Mouse (Mus musculus): Measurements from ENCODE around the gene Vbp1. TPM values are rescaled to one million over a fixed set of nuclear protein-coding genes. Genes with fewer than 3 reads are reported as not detected.

Vbp1 gene
- polyA plus RNA-seq (2012; ENCODE audit: low replicate concordance): 1.4 and 3.6 TPM in 2 replicates

GRCm38 (mm10) chrX:75514179-75514972, at the start of gene Vbp1:
Gene Vbp1 (plus strand): TSS chrX:75514299.

GRCm38 (mm10) chrX:75577582-75578324, 63.7 kb downstream of the Vbp1 start, which contains the start of gene Rab39b:
Gene Rab39b (minus strand): TSS chrX:75578231.

Other genes with a start within 250 kb of the Vbp1 start
- gene Fundc2, start 131.9 kb upstream of the Vbp1 start, polyA plus RNA-seq (2012; ENCODE audit: low replicate concordance): 0.23 and 2.0 TPM in 2 replicates
- gene F8, start 131.7 kb upstream of the Vbp1 start, polyA plus RNA-seq (2012; ENCODE audit: low replicate concordance): 0.04 TPM in 1 of 2 replicates, not detected in the other
- gene Cmc4, start 97.7 kb upstream of the Vbp1 start, polyA plus RNA-seq (2012; ENCODE audit: low replicate concordance): 6.9 and 9.7 TPM in 2 replicates
- gene Mtcp1, start 97.7 kb upstream of the Vbp1 start, polyA plus RNA-seq (2012; ENCODE audit: low replicate concordance): 0.09 and 1.4 TPM in 2 replicates
- 0.22 and 1.3 TPM in 2 replicates for gene Brcc3, start 97.7 kb upstream of the Vbp1 start, polyA plus RNA-seq (2012; ENCODE audit: low replicate concordance)
- gene Rab39b, start 63.9 kb downstream of the Vbp1 start, polyA plus RNA-seq (2012; ENCODE audit: low replicate concordance): 0.04 and 0.11 TPM in 2 replicates

All from hematopoietic multipotent progenitor cell, adult 10-12 weeks (in vitro differentiated cells).